Comparison of ENCODE assay signal across 17 mouse cellular contexts in the genomic region with DNA sequence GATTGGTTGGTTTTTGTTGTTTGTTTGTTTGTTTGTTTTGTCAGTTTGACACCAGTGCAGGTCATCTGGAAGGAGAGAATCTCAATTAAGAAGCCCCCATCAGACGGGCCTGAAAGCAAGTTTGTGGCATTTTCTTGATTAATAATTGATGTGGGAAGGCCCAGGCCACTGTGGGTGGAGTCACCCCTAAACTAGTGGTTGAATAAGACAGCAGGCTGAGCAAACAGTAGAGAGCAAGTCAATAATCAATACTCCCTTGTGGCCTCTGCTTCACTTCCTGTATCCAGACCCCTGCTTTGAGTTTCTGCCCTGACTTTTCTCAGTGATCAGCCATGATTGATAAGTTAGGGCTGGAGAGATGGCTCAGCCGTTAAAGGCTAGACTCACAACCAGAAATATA.
"Had no signal": no experiment of that assay in that cellular context is flagged by ENCODE, and none has a peak within 500 bp of the region (broad histone marks: within the 10 kb centered on the region; RNA-seq: fewer than 3 reads in every experiment).

No protein-coding gene starts in this region.

- H3K4me1 ChIP-seq: midbrain, embryonic 13.5 days; neural tube, embryonic 12.5 days; stomach, embryonic 15.5 days had no signal

- H3K27me3 ChIP-seq: lung, embryonic 15.5 days; midbrain, embryonic 13.5 days; midbrain, embryonic 15.5 days; neural tube, embryonic 12.5 days; stomach, embryonic 15.5 days had no signal

- H3K4me2 ChIP-seq: lung, embryonic 15.5 days; midbrain, embryonic 11.5 days; midbrain, embryonic 13.5 days; midbrain, embryonic 15.5 days; neural tube, embryonic 12.5 days; stomach, embryonic 15.5 days had no signal

- H3K9ac ChIP-seq: lung, embryonic 15.5 days; midbrain, embryonic 13.5 days; midbrain, embryonic 15.5 days; neural tube, embryonic 12.5 days; stomach, embryonic 15.5 days had no signal

- H3K36me3 ChIP-seq: lung, embryonic 15.5 days; midbrain, embryonic 13.5 days; midbrain, embryonic 15.5 days; neural tube, embryonic 12.5 days; stomach, embryonic 15.5 days had no signal

- ATAC-seq: lung, postnatal 0 days; midbrain, embryonic 13.5 days; midbrain, embryonic 15.5 days had no signal

- DNase-seq: lung, adult 2 months; lung, postnatal 14 days; lung, postnatal 36 days; right cerebral cortex, postnatal 14 days; thymus, adult 2 months; thymus, postnatal 25 days; thymus, postnatal 4 days had no signal

- H3K4me3 ChIP-seq: lung, embryonic 15.5 days; megakaryocyte, embryonic 14.5 days; midbrain, embryonic 13.5 days; midbrain, embryonic 15.5 days; neural tube, embryonic 12.5 days; stomach, embryonic 15.5 days had no signal

- H3K9me3 ChIP-seq: lung, embryonic 15.5 days; megakaryocyte, embryonic 14.5 days; midbrain, embryonic 13.5 days; midbrain, embryonic 15.5 days; neural tube, embryonic 12.5 days; stomach, embryonic 15.5 days had no signal

- H3K27ac ChIP-seq: lung, embryonic 15.5 days; macrophage; midbrain, embryonic 13.5 days; midbrain, embryonic 15.5 days; neural tube, embryonic 12.5 days; stomach, embryonic 15.5 days; stomach, postnatal 0 days had no signal
